Mouse (Mus musculus) lung, postnatal 0 days (tissue): ENCODE results near the gene Map2k5. TPM values are rescaled to one million over a fixed set of nuclear protein-coding genes. Genes with fewer than 3 reads are reported as not detected.
A peak's percentile ranks its signal among the peaks of the same experiment; 100 is the strongest.

ENCODE experiments used
- ATAC-seq: fragments of 200-750 bp; cut with Nextera tagmentation; 2 replicates; pipeline ENCODE4 v1.8.0; 2017; ENCODE audit warnings: moderate library complexity
- DNase-seq: peaks from one replicate; pipeline ENCODE4 v3.0.0-alpha.2; 2016; ENCODE audit warnings: low spot score
- H3K27ac ChIP-seq: fragments of 300-500 bp; sonication (generic); 2 replicates; pipeline ENCODE4 v1.5.1; 2014; ENCODE audit warnings: antibody characterized with exemption, mild to moderate bottlenecking, low read length, mixed read lengths
- H3K27me3 ChIP-seq: fragments of 300-500 bp; sonication (generic); replicated peaks from 2 replicates; pipeline ENCODE4 v1.6.1; 2014; ENCODE audit warnings: low read length, mixed read lengths; ENCODE audit not compliant: insufficient read depth
- H3K36me3 ChIP-seq: fragments of 300-500 bp; sonication (generic); 2 replicates; pipeline ENCODE4 v1.6.1; 2014; ENCODE audit warnings: low read length, mixed read lengths; ENCODE audit not compliant: insufficient read depth
- H3K4me1 ChIP-seq: fragments of 300-500 bp; sonication (generic); 2 replicates; pipeline ENCODE4 v1.6.1; 2014; ENCODE audit warnings: antibody characterized with exemption, low read depth, low read length, mixed read lengths; ENCODE audit not compliant: insufficient read depth
- H3K4me2 ChIP-seq: fragments of 300-500 bp; sonication (generic); replicated peaks from 2 replicates; pipeline ENCODE4 v1.6.1; 2014; ENCODE audit warnings: low read depth, mild to moderate bottlenecking, low read length, moderate library complexity, mixed read lengths
- H3K4me3 ChIP-seq: fragments of 300-500 bp; sonication (generic); 2 replicates; pipeline ENCODE4 v1.5.1; 2014; ENCODE audit warnings: low read depth, low read length
- H3K9ac ChIP-seq: fragments of 300-500 bp; sonication (generic); replicated peaks from 2 replicates; pipeline ENCODE4 v1.6.1; 2014; ENCODE audit warnings: low read depth, mild to moderate bottlenecking
- H3K9me3 ChIP-seq: fragments of 300-500 bp; sonication (generic); 2 replicates; pipeline ENCODE4 v1.6.1; 2016; ENCODE audit warnings: low read length, mixed read lengths
- CTCF ChIP-seq: IDR thresholded peaks from 2 replicates; pipeline ENCODE4 v1.5.1; 2016; ENCODE audit warnings: antibody characterized with exemption, mild to moderate bottlenecking
- EP300 ChIP-seq: IDR thresholded peaks from 2 replicates; pipeline ENCODE4 v1.6.1; 2016; ENCODE audit warnings: antibody characterized with exemption, mild to moderate bottlenecking, control low read depth
- WGBS: fragments of 180-500 bp; shearing (Covaris S2); extraction: QIAGEN DNeasy Blood & Tissue Kit; methylation state at CpG from one replicate; pipeline ENCODE4 v1.1.7; 2014; 5-methylcytosine and 5-hydroxymethylcytosine counted together
- polyA plus RNA-seq: library from polyadenylated mRNA; unstranded; fragments of >200 nt; fragmentation: Nextera tagmentation; extraction: Ambion mirVana; gene quantifications from 2 replicates; pipeline ENCODE4 v1.2.1, GENCODE M21; 2015

Gene Map2k5
- polyA plus RNA-seq, 1 experiment from 2014 or later, result 23.1 TPM

- DNase-seq, result no peak
- Histone ChIP-seq H3K27me3 (no peaks in the 10 kb centered on the region), H3K4me1 (no peaks in the 10 kb centered on the region), H3K4me3 (no peak overlapping the region), H3K4me2 (no peak overlapping the region), H3K27ac (no peak overlapping the region), H3K9me3 (no peaks in the 10 kb centered on the region), H3K9ac (no peak overlapping the region), H3K36me3 (no peaks in the 10 kb centered on the region)
- 93% methylated on average over 1 of the region's 1 CpGs for WGBS
- no peak for ATAC-seq
- no peak for TF ChIP-seq EP300
- no peak for TF ChIP-seq CTCF
Observed at GRCm38 (mm10) chr9:63169127-63169526, 208.6 kb downstream of the Map2k5 start.

GRCm38 (mm10) chr9:63165070-63165469, 212.6 kb downstream of the Map2k5 start:
- TF ChIP-seq CTCF (no peak), EP300 (no peak)
- no peaks in the 10 kb centered on the region for H3K9me3 ChIP-seq
- no peak overlapping the region for H3K4me2 ChIP-seq
- 50% methylated on average over 9 of the region's 9 CpGs for WGBS
- H3K27me3 ChIP-seq, result no peaks in the 10 kb centered on the region
- no peak overlapping the region for H3K9ac ChIP-seq
- no peak for ATAC-seq
- H3K4me1 ChIP-seq, result no peaks in the 10 kb centered on the region
- no peak overlapping the region for H3K27ac ChIP-seq
- no peak overlapping the region for H3K4me3 ChIP-seq
- no peak for DNase-seq
- H3K36me3 ChIP-seq, result no peaks in the 10 kb centered on the region; the same call in 1 of the 2 replicates

- no peaks in the 10 kb centered on the region for H3K27me3 ChIP-seq
- no peak overlapping the region for H3K4me3 ChIP-seq
- no peak overlapping the region for H3K9ac ChIP-seq
- TF ChIP-seq CTCF, result no peak
- TF ChIP-seq EP300, result no peak
- no peak overlapping the region for H3K27ac ChIP-seq
- ATAC-seq (no peak), DNase-seq (no peak)
- WGBS, result 79% methylated on average over 8 of the region's 8 CpGs
- H3K9me3 ChIP-seq, result no peaks in the 10 kb centered on the region
- H3K36me3 ChIP-seq, result no peaks in the 10 kb centered on the region; the same call in 1 of the 2 replicates
- no peaks in the 10 kb centered on the region for H3K4me1 ChIP-seq
- no peak overlapping the region for H3K4me2 ChIP-seq
Observed at GRCm38 (mm10) chr9:63163756-63164155, 213.9 kb downstream of the Map2k5 start.

GRCm38 (mm10) chr9:63151949-63152348, 225.8 kb downstream of the Map2k5 start:
- Histone ChIP-seq H3K27me3 (peaks cover 63% of the 10 kb centered on the region), H3K9me3 (no peaks in the 10 kb centered on the region), H3K4me3 (no peak overlapping the region), H3K9ac (no peak overlapping the region), H3K4me2 (no peak overlapping the region), H3K36me3 (no peaks in the 10 kb centered on the region), H3K27ac (no peak overlapping the region), H3K4me1 (peaks cover 3% of the 10 kb centered on the region)
- 28% methylated on average over 14 of the region's 14 CpGs for WGBS
- TF ChIP-seq CTCF (no peak), EP300 (no peak)
- DNase-seq, result no peak
- no peak for ATAC-seq

GRCm38 (mm10) chr9:63151072-63151870, 226.4 kb downstream of the Map2k5 start:
- H3K36me3 ChIP-seq, result no peaks in the 10 kb centered on the region
- H3K9me3 ChIP-seq, result no peaks in the 10 kb centered on the region
- WGBS, result 3% methylated on average over 20 of the region's 20 CpGs
- H3K4me3 ChIP-seq, result no peak overlapping the region
- no peak for TF ChIP-seq EP300
- TF ChIP-seq CTCF, result no peak
- no peak overlapping the region for H3K4me2 ChIP-seq
- ATAC-seq (peak; percentile 82), DNase-seq (peak; percentile 79)
- no peak overlapping the region for H3K9ac ChIP-seq
- peaks cover 5% of the 10 kb centered on the region for H3K4me1 ChIP-seq
- H3K27ac ChIP-seq, result no peak overlapping the region
- H3K27me3 ChIP-seq, result peaks cover 70% of the 10 kb centered on the region

GRCm38 (mm10) chr9:63150086-63150800, 227.5 kb downstream of the Map2k5 start:
- no peak for TF ChIP-seq CTCF
- 1% methylated on average over 26 of the region's 27 CpGs for WGBS
- peaks cover 5% of the 10 kb centered on the region for H3K4me1 ChIP-seq
- H3K27me3 ChIP-seq, result peaks cover 80% of the 10 kb centered on the region
- H3K9ac ChIP-seq, result no peak overlapping the region
- H3K4me2 ChIP-seq, result no peak overlapping the region
- no peak overlapping the region for H3K4me3 ChIP-seq
- ATAC-seq (no peak), DNase-seq (no peak)
- no peaks in the 10 kb centered on the region for H3K9me3 ChIP-seq
- no peak overlapping the region for H3K27ac ChIP-seq
- H3K36me3 ChIP-seq, result no peaks in the 10 kb centered on the region
